ENCODE assay signal across 8 mouse cellular contexts in the genomic region with DNA sequence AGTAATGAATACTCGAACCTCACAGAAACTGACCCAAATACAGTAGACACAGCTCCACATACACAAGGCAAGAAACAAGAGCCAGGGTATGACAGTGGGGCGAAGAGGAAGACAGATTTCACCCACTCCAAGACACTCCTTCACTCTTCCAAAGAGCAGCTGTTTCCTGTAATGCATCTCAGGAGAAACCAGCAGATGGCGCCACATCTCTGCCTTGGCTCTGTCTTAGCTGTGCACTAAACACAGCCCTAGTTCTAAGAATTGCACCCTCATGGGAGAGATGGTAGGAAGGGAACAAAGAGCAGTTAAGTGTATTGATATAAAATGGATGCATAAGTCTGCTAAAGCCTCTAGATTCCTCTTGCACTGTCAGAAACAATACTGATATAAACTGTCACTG. TPM values are rescaled to one million over a fixed set of nuclear protein-coding genes. Genes with fewer than 3 reads are reported as not detected.
DNase-seq lines count a peak whose midpoint lies in the region; ATAC-seq and TF ChIP-seq lines count a peak whose summit lies in the region.

No protein-coding gene starts in this region.

- no peaks in the 10 kb centered on the region for H3K4me1 ChIP-seq in heart, embryonic 16.5 days (ENCODE audit: control insufficient read depth, insufficient read depth, low read length)
- H3K4me1 ChIP-seq in liver, embryonic 12.5 days = no peaks in the 10 kb centered on the region
- no peaks in the 10 kb centered on the region for H3K4me1 ChIP-seq in neural tube, embryonic 11.5 days (ENCODE audit: control insufficient read depth, insufficient read depth, low read length)
- H3K4me1 ChIP-seq in stomach, embryonic 15.5 days = no peaks in the 10 kb centered on the region

- 52% methylated on average over 3 of the region's 3 CpGs for WGBS in heart, embryonic 16.5 days
- WGBS in liver, embryonic 12.5 days (ENCODE audit: insufficient replicate concordance) = 42% methylated on average over 3 of the region's 3 CpGs
- 49% methylated on average over 3 of the region's 3 CpGs for WGBS in neural tube, embryonic 11.5 days
- WGBS in stomach, embryonic 15.5 days = 42% methylated on average over 3 of the region's 3 CpGs

- no peak overlapping the region for H3K9ac ChIP-seq in heart, embryonic 16.5 days (ENCODE audit: low read length)
- H3K9ac ChIP-seq in liver, embryonic 12.5 days = no peak overlapping the region
- H3K9ac ChIP-seq in neural tube, embryonic 11.5 days (ENCODE audit: low read length) = no peak overlapping the region
- H3K9ac ChIP-seq in stomach, embryonic 15.5 days = no peak overlapping the region

- H3K27me3 ChIP-seq in heart, embryonic 16.5 days (ENCODE audit: control insufficient read depth, insufficient read depth, low read length) = no peaks in the 10 kb centered on the region
- H3K27me3 ChIP-seq in liver, embryonic 12.5 days (replicated peaks) = no peaks in the 10 kb centered on the region
- H3K27me3 ChIP-seq in neural tube, embryonic 11.5 days (ENCODE audit: control insufficient read depth, insufficient read depth, low read length) = no peaks in the 10 kb centered on the region
- no peaks in the 10 kb centered on the region for H3K27me3 ChIP-seq in stomach, embryonic 15.5 days (replicated peaks)

- no peak overlapping the region for H3K4me2 ChIP-seq in heart, embryonic 16.5 days (ENCODE audit: low read depth, low read length)
- no peak overlapping the region for H3K4me2 ChIP-seq in liver, embryonic 12.5 days
- H3K4me2 ChIP-seq in neural tube, embryonic 11.5 days (ENCODE audit: low read depth) = no peak overlapping the region
- H3K4me2 ChIP-seq in stomach, embryonic 15.5 days = no peak overlapping the region

- TF ChIP-seq CTCF in brain, embryonic 14.5 days (IDR thresholded peaks at IDR 0.05; ENCODE audit: borderline replicate concordance, extremely low read depth, insufficient read depth, insufficient read length) = peak; percentile 91; the same call in 1 of the 2 replicates

- no peak overlapping the region for H3K27ac ChIP-seq in heart, embryonic 16.5 days (ENCODE audit: low read length)
- H3K27ac ChIP-seq in liver, embryonic 12.5 days = no peak overlapping the region
- H3K27ac ChIP-seq in neural tube, embryonic 11.5 days (ENCODE audit: low read depth, low read length) = no peak overlapping the region
- H3K27ac ChIP-seq in stomach, embryonic 15.5 days = no peak overlapping the region

- H3K4me3 ChIP-seq in heart, embryonic 16.5 days (ENCODE audit: low read length) = no peak overlapping the region
- H3K4me3 ChIP-seq in liver, embryonic 12.5 days = no peak overlapping the region
- no peak overlapping the region for H3K4me3 ChIP-seq in neural tube, embryonic 11.5 days (ENCODE audit: low read depth, low read length)
- no peak overlapping the region for H3K4me3 ChIP-seq in stomach, embryonic 15.5 days (replicated peaks)

- peak; percentile 67 for ATAC-seq in erythroblast, adult 5-6 weeks (replicated peaks; ENCODE audit: low FRiP score, poor library complexity, severe bottlenecking)
- ATAC-seq in heart, embryonic 16.5 days (replicated peaks; ENCODE audit: extremely low read depth, insufficient read depth, low FRiP score) = peak; percentile 72
- ATAC-seq in liver, embryonic 12.5 days = peak; percentile 75
- peak; percentile 58; the same call in 1 of the 2 replicates for ATAC-seq in neural tube, embryonic 11.5 days (ENCODE audit: insufficient read depth, low FRiP score, low TSS enrichment)
- ATAC-seq in stomach, embryonic 15.5 days (ENCODE audit: insufficient read depth, low FRiP score, low read depth) = peak; percentile 80; the same call in 1 of the 2 replicates

- no peaks in the 10 kb centered on the region for H3K9me3 ChIP-seq in heart, embryonic 16.5 days (replicated peaks; ENCODE audit: control insufficient read depth, low read length)
- no peaks in the 10 kb centered on the region for H3K9me3 ChIP-seq in liver, embryonic 12.5 days (replicated peaks)
- no peaks in the 10 kb centered on the region for H3K9me3 ChIP-seq in neural tube, embryonic 11.5 days (ENCODE audit: control insufficient read depth, low read length)
- H3K9me3 ChIP-seq in stomach, embryonic 15.5 days = no peaks in the 10 kb centered on the region

- peak; percentile 73 to 81 for DNase-seq in CD8-positive naive resting alpha-beta T cell, adult 2 months (ENCODE audit: low read depth in 2 of 2, low spot score in 2 of 2)
- peak; percentile 92 for DNase-seq in brain, embryonic 14.5 days (ENCODE audit: low read depth)
- peak; percentile 82 for DNase-seq in kidney, postnatal 14 days
- peak; percentile 77 for DNase-seq in neural tube, embryonic 11.5 days (ENCODE audit: low spot score)

- peaks cover 50% of the 10 kb centered on the region for H3K36me3 ChIP-seq in heart, embryonic 16.5 days (ENCODE audit: control insufficient read depth, insufficient read depth)
- peaks cover 99% of the 10 kb centered on the region for H3K36me3 ChIP-seq in liver, embryonic 12.5 days
- peaks cover 13% of the 10 kb centered on the region for H3K36me3 ChIP-seq in neural tube, embryonic 11.5 days (ENCODE audit: control insufficient read depth, insufficient read depth, low read length)
- peaks cover 50% of the 10 kb centered on the region for H3K36me3 ChIP-seq in stomach, embryonic 15.5 days

- no peak for TF ChIP-seq POLR2A in brain, embryonic 14.5 days (IDR thresholded peaks at IDR 0.05; ENCODE audit: borderline replicate concordance, extremely low read depth, insufficient read depth, insufficient read length, poor library complexity, severe bottlenecking)

RNA-seq across cellular contexts. Expression of a gene that starts 20.1 kb away (rescaled TPM):
- polyA plus RNA-seq in brain, embryonic 14.5 days (2012; rRNA removed) = 43.8 and 56.6 TPM in 2 replicates
- total RNA-seq in erythroblast, adult 5-6 weeks (2015; ENCODE audit: low replicate concordance) = 133 and 187 TPM in 2 replicates
- 246 and 264 TPM in 2 replicates for total RNA-seq in erythroblast, adult 5-6 weeks (2017; ENCODE audit: low replicate concordance)
- 23.7 and 27.5 TPM in 2 replicates for polyA plus RNA-seq in heart, embryonic 16.5 days (2015; fragmentation: Nextera tagmentation; extraction: Ambion mirVana)
- 23.7 and 24.4 TPM in 2 replicates for polyA plus RNA-seq in liver, embryonic 12.5 days (2016; fragmentation: Nextera tagmentation; extraction: Ambion mirVana)
- polyA plus RNA-seq in neural tube, embryonic 11.5 days (2014; fragmentation: Nextera tagmentation; extraction: Ambion mirVana) = 29.5 and 32.2 TPM in 2 replicates
- polyA plus RNA-seq in stomach, embryonic 15.5 days (2015; fragmentation: Nextera tagmentation; extraction: Ambion mirVana) = 33.6 and 35.8 TPM in 2 replicates

RNA-seq across cellular contexts. Expression of a gene that starts 29.2 kb away (rescaled TPM):
- 55.9 and 69.3 TPM in 2 replicates for polyA plus RNA-seq in brain, embryonic 14.5 days (2012; rRNA removed)
- total RNA-seq in erythroblast, adult 5-6 weeks (2015; ENCODE audit: low replicate concordance) = 5.4 TPM in 1 of 2 replicates, not detected in the other
- 4.6 and 5.0 TPM in 2 replicates for total RNA-seq in erythroblast, adult 5-6 weeks (2017; ENCODE audit: low replicate concordance)
- 40.8 and 42.8 TPM in 2 replicates for polyA plus RNA-seq in heart, embryonic 16.5 days (2015; fragmentation: Nextera tagmentation; extraction: Ambion mirVana)
- 163 and 171 TPM in 2 replicates for polyA plus RNA-seq in liver, embryonic 12.5 days (2016; fragmentation: Nextera tagmentation; extraction: Ambion mirVana)
- polyA plus RNA-seq in neural tube, embryonic 11.5 days (2014; fragmentation: Nextera tagmentation; extraction: Ambion mirVana) = 93.0 and 93.5 TPM in 2 replicates
- polyA plus RNA-seq in stomach, embryonic 15.5 days (2015; fragmentation: Nextera tagmentation; extraction: Ambion mirVana) = 70.1 and 84.3 TPM in 2 replicates

RNA-seq across cellular contexts. Expression of a gene that starts 36.7 kb away (rescaled TPM):
- not detected in 2 replicates for polyA plus RNA-seq in brain, embryonic 14.5 days (2012; rRNA removed)
- not detected in 2 replicates for total RNA-seq in erythroblast, adult 5-6 weeks (2015; ENCODE audit: low replicate concordance)
- total RNA-seq in erythroblast, adult 5-6 weeks (2017; ENCODE audit: low replicate concordance) = not detected in 2 replicates
- not detected in 2 replicates for polyA plus RNA-seq in heart, embryonic 16.5 days (2015; fragmentation: Nextera tagmentation; extraction: Ambion mirVana)
- polyA plus RNA-seq in liver, embryonic 12.5 days (2016; fragmentation: Nextera tagmentation; extraction: Ambion mirVana) = 0.19 TPM in 1 of 2 replicates, not detected in the other
- polyA plus RNA-seq in neural tube, embryonic 11.5 days (2014; fragmentation: Nextera tagmentation; extraction: Ambion mirVana) = not detected in 2 replicates
- polyA plus RNA-seq in stomach, embryonic 15.5 days (2015; fragmentation: Nextera tagmentation; extraction: Ambion mirVana) = 0.37 TPM in 1 of 2 replicates, not detected in the other

RNA-seq across cellular contexts. Expression of a gene that starts 37.2 kb away (rescaled TPM):
- polyA plus RNA-seq in brain, embryonic 14.5 days (2012; rRNA removed) = 1.1 TPM in 2 replicates
- 0.42 TPM in 1 of 2 replicates, not detected in the other for total RNA-seq in erythroblast, adult 5-6 weeks (2015; ENCODE audit: low replicate concordance)
- 0.51 TPM in 1 of 2 replicates, not detected in the other for total RNA-seq in erythroblast, adult 5-6 weeks (2017; ENCODE audit: low replicate concordance)
- 5.6 and 6.2 TPM in 2 replicates for polyA plus RNA-seq in heart, embryonic 16.5 days (2015; fragmentation: Nextera tagmentation; extraction: Ambion mirVana)
- polyA plus RNA-seq in liver, embryonic 12.5 days (2016; fragmentation: Nextera tagmentation; extraction: Ambion mirVana) = 5.9 and 6.7 TPM in 2 replicates
- 2.1 and 2.9 TPM in 2 replicates for polyA plus RNA-seq in neural tube, embryonic 11.5 days (2014; fragmentation: Nextera tagmentation; extraction: Ambion mirVana)
- polyA plus RNA-seq in stomach, embryonic 15.5 days (2015; fragmentation: Nextera tagmentation; extraction: Ambion mirVana) = 42.1 and 43.5 TPM in 2 replicates

RNA-seq across cellular contexts. Expression of a gene that starts 54.4 kb away (rescaled TPM):
- 11.5 and 13.4 TPM in 2 replicates for polyA plus RNA-seq in brain, embryonic 14.5 days (2012; rRNA removed)
- total RNA-seq in erythroblast, adult 5-6 weeks (2015; ENCODE audit: low replicate concordance) = 6.3 and 24.0 TPM in 2 replicates
- total RNA-seq in erythroblast, adult 5-6 weeks (2017; ENCODE audit: low replicate concordance) = 4.1 and 6.8 TPM in 2 replicates
- 9.0 and 10.2 TPM in 2 replicates for polyA plus RNA-seq in heart, embryonic 16.5 days (2015; fragmentation: Nextera tagmentation; extraction: Ambion mirVana)
- 38.4 and 38.5 TPM in 2 replicates for polyA plus RNA-seq in liver, embryonic 12.5 days (2016; fragmentation: Nextera tagmentation; extraction: Ambion mirVana)
- polyA plus RNA-seq in neural tube, embryonic 11.5 days (2014; fragmentation: Nextera tagmentation; extraction: Ambion mirVana) = 2.5 and 2.9 TPM in 2 replicates
- polyA plus RNA-seq in stomach, embryonic 15.5 days (2015; fragmentation: Nextera tagmentation; extraction: Ambion mirVana) = 17.9 and 21.3 TPM in 2 replicates
